Mouse (Mus musculus) G1E-ER4 (cell line): ENCODE results near the gene Hspb1. TPM values are rescaled to one million over a fixed set of nuclear protein-coding genes. Genes with fewer than 3 reads are reported as not detected.

Source experiments
- GATA1 ChIP-seq: IDR thresholded peaks from one replicate; pipeline ENCODE4 v1.8.0; 2012; ENCODE audit warnings: low read length, inconsistent platforms
- polyA plus RNA-seq: library from polyadenylated mRNA; stranded (reverse); fragments of >175 nt; gene quantifications from 2 replicates; pipeline ENCODE4 v1.2.3, GENCODE M21; 2012

The Hspb1 gene
- polyA plus RNA-seq, 1 experiment = not detected

- no peak for TF ChIP-seq GATA1
These were observed 14.0 kb upstream of the Hspb1 start for GRCm38 (mm10) chr5:135873753-135874152.

- no peak for TF ChIP-seq GATA1
These were observed 10.5 kb upstream of the Hspb1 start for GRCm38 (mm10) chr5:135877180-135877579.

- no peak for TF ChIP-seq GATA1
These were observed 9.9 kb upstream of the Hspb1 start for GRCm38 (mm10) chr5:135877831-135878231.

- no peak for TF ChIP-seq GATA1
These were observed 8.1 kb upstream of the Hspb1 start for GRCm38 (mm10) chr5:135879449-135880158.

GRCm38 (mm10) chr5:135884641-135885040 lies 3.1 kb upstream of the Hspb1 start:
- TF ChIP-seq GATA1 = no peak

GRCm38 (mm10) chr5:135888405-135889215 lies 891 bp downstream of the Hspb1 start:
- TF ChIP-seq GATA1 = no peak

GRCm38 (mm10) chr5:135890323-135890722 lies 2.6 kb downstream of the Hspb1 start:
- TF ChIP-seq GATA1 = no peak

GRCm38 (mm10) chr5:135890920-135891319 lies 3.2 kb downstream of the Hspb1 start:
- TF ChIP-seq GATA1 = no peak

GRCm38 (mm10) chr5:135892589-135893351 lies 5.1 kb downstream of the Hspb1 start:
- no peak for TF ChIP-seq GATA1

- no peak for TF ChIP-seq GATA1
These were observed 7.2 kb downstream of the Hspb1 start for GRCm38 (mm10) chr5:135894958-135895357.

GRCm38 (mm10) chr5:135898028-135898427 lies 10.3 kb downstream of the Hspb1 start:
- TF ChIP-seq GATA1 = no peak

GRCm38 (mm10) chr5:135898995-135899394 lies 11.3 kb downstream of the Hspb1 start:
- TF ChIP-seq GATA1 = no peak

GRCm38 (mm10) chr5:135899833-135900232 lies 12.1 kb downstream of the Hspb1 start:
- TF ChIP-seq GATA1 = no peak

- no peak for TF ChIP-seq GATA1
These were observed 13.0 kb downstream of the Hspb1 start for GRCm38 (mm10) chr5:135900701-135901100.

GRCm38 (mm10) chr5:135901354-135902095 lies 13.8 kb downstream of the Hspb1 start:
- no peak for TF ChIP-seq GATA1
